Mouse (Mus musculus): ENCODE data around the gene Agap3. TPM values are rescaled to one million over a fixed set of nuclear protein-coding genes. Genes with fewer than 3 reads are reported as not detected.

Gene Agap3
- polyA plus RNA-seq, 1 experiment from 2014 or later: 45.1 TPM

DNA sequence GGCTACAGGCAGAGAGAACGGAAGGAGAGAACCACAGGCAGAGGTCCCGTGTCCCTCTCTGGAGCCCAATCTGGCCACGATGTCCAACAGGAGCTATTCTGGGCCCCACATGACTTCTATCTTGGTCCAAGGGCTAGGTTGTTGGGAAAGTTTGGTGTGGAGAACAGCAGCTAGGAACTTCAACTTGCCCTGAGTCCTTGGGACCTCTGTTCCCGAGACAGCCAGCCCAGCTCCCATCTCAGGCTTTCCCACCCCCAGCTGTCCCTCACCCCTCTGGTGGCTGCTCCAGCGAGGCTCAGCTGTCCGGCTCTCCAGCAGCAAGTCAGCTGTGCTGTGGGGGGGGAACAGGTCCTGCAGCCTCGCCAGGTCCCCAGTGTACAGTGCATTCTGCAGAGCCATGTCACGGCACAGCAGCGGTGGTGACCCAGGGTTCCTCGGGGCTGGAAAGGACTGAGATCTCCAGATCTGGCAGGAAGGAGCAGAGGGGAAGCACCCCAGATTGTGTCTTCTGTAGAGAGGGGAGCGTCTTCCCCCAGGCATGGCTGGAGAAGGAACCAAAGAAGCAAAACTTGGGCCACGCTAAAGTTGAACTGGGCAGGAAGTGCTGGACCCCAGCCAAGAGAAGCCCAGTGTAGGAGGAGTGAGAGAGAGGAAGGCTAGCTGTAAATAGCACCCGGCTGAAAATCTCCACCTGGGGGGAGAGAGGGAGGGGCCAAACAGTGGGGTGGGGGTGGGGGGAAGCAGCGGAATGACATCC is 88.6 kb downstream of the Agap3 start, which contains the start of gene Asb10:
Gene Asb10, minus strand, starts transcription at position 592 of the 757 bp plus-strand sequence.
- no peaks in the 10 kb centered on the region for H3K9me3 ChIP-seq (replicated peaks; ENCODE audit: control insufficient read depth, low read length)
- H3K4me1 ChIP-seq (ENCODE audit: control insufficient read depth, insufficient read depth, low read length): peaks cover 3% of the 10 kb centered on the region; the same call in 1 of the 2 replicates
- DNase-seq (ENCODE audit: low spot score): no peak
- no peak within 1 kb of the TSS for H3K27ac ChIP-seq (replicated peaks; ENCODE audit: low read depth, low read length)
- H3K4me3 ChIP-seq (ENCODE audit: low read depth, low read length): no peak within 1 kb of the TSS
- no peaks in the 10 kb centered on the region for H3K36me3 ChIP-seq (replicated peaks; ENCODE audit: control insufficient read depth, insufficient read depth, low read depth, low read length)
- peak within 1 kb of the TSS; percentile 14 for H3K4me2 ChIP-seq (ENCODE audit: low read depth, low read length)
- no peaks in the 10 kb centered on the region for H3K27me3 ChIP-seq (ENCODE audit: control insufficient read depth, insufficient read depth, low read length)
- H3K9ac ChIP-seq (replicated peaks; ENCODE audit: low read length): no peak within 1 kb of the TSS
- WGBS: 36% methylated on average over 14 of the region's 14 CpGs
- 0 out of 2 replicates have a peak, but pooled peaks have one; percentile 40 for ATAC-seq (replicated peaks; ENCODE audit: insufficient number of reproducible peaks, low FRiP score, low TSS enrichment, low read depth)

DNA sequence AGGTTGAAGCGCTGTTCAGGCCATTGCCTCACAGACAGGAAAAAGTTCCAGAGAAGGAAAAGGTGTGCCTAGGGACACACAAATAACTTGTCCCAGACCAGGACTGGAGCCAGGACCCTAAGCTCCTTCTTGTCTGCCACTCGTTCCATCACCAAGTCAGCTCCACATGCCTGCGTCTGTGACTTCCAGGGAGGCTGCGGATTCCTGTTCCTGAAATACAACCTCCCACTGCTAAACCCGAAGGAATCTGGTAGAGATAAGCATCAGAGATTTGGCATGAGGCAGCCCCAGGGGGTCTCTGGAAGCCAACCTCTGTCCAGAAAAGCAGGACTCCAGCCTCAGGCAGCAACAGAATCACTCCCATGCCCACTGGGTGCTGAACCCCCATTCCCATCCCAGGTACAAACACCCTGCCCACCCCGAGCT is 89.2 kb downstream of the Agap3 start:
- H3K4me2 ChIP-seq (ENCODE audit: low read depth, low read length): peak overlapping the region; percentile 4; the same call in 1 of the 2 replicates
- no peak overlapping the region for H3K27ac ChIP-seq (replicated peaks; ENCODE audit: low read depth, low read length)
- no peak overlapping the region for H3K4me3 ChIP-seq (ENCODE audit: low read depth, low read length)
- H3K9ac ChIP-seq (replicated peaks; ENCODE audit: low read length): no peak overlapping the region
- WGBS: 24% methylated on average over 6 of the region's 6 CpGs
- H3K36me3 ChIP-seq (replicated peaks; ENCODE audit: control insufficient read depth, insufficient read depth, low read depth, low read length): no peaks in the 10 kb centered on the region
- no peaks in the 10 kb centered on the region for H3K27me3 ChIP-seq (ENCODE audit: control insufficient read depth, insufficient read depth, low read length)
- H3K9me3 ChIP-seq (replicated peaks; ENCODE audit: control insufficient read depth, low read length): no peaks in the 10 kb centered on the region
- no peak for ATAC-seq (replicated peaks; ENCODE audit: insufficient number of reproducible peaks, low FRiP score, low TSS enrichment, low read depth)
- no peak for DNase-seq (ENCODE audit: low spot score)
- H3K4me1 ChIP-seq (ENCODE audit: control insufficient read depth, insufficient read depth, low read length): peaks cover 3% of the 10 kb centered on the region; the same call in 1 of the 2 replicates

DNA sequence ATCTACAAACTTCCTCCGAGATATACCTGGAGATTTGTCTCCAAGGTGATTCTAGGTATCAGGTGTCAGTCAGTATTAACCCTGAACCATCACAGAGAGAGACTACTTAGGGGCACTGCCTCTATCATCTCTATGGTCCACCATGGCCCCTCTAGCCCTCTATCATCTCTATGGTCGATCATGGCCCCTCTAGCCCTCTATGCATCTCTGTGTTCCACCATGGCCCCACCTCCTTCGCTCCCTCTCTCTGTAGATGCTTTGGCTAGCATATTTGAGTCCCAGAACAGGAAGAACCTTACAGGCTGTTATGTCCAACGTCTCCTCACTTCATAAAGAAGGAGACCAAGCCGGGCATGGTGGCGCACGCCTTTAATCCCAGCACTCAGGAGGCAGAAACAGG is 90.7 kb downstream of the Agap3 start:
- no peak for ATAC-seq (replicated peaks; ENCODE audit: insufficient number of reproducible peaks, low FRiP score, low TSS enrichment, low read depth)
- Histone ChIP-seq H3K4me2 (ENCODE audit: low read depth, low read length) (no peak overlapping the region), H3K9me3 (replicated peaks; ENCODE audit: control insufficient read depth, low read length) (no peaks in the 10 kb centered on the region), H3K36me3 (replicated peaks; ENCODE audit: control insufficient read depth, insufficient read depth, low read depth, low read length) (no peaks in the 10 kb centered on the region), H3K9ac (replicated peaks; ENCODE audit: low read length) (no peak overlapping the region), H3K4me1 (ENCODE audit: control insufficient read depth, insufficient read depth, low read length) (peaks cover 3% of the 10 kb centered on the region; the same call in 1 of the 2 replicates), H3K27ac (replicated peaks; ENCODE audit: low read depth, low read length) (no peak overlapping the region), H3K4me3 (ENCODE audit: low read depth, low read length) (no peak overlapping the region), H3K27me3 (ENCODE audit: control insufficient read depth, insufficient read depth, low read length) (no peaks in the 10 kb centered on the region)
- 82% methylated on average over 7 of the region's 7 CpGs for WGBS
- DNase-seq (ENCODE audit: low spot score): no peak

DNA sequence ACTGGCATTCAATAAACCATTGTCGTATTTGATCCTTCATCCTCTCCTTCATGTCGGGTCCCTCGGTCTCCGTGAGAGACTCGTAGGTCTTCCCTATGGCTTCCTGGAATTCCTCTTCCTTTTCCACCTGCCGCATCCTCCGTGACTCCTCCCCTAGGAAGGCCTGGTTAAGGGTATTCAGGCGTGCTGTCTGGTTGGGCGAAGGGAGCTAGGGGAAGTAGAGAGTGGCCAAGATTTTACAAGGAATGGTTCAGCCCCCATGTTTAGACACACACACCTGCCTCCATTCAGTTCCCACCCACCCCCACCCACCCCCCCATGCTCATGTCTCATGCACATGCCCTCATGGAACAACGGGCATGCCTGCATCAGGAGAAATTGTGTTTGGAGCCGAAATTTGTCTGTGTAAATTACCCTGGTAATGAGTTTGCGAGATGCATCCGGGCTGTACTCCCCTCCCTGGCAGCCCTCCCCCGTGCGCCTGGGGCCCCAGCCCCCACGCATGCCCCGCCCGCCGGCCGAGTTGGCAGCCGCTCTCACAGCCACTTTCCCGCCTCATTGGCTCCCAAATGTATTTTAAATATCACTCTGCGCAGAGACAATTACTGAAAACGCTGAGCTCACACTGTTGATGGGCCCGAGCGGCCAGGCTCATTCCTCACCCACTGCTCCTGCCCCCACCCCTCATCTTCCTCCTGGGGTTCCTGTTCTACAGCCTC is 98.8 kb downstream of the Agap3 start:
- Histone ChIP-seq H3K9me3 (replicated peaks; ENCODE audit: control insufficient read depth, low read length) (no peaks in the 10 kb centered on the region), H3K4me3 (ENCODE audit: low read depth, low read length) (no peak overlapping the region), H3K4me1 (ENCODE audit: control insufficient read depth, insufficient read depth, low read length) (no peaks in the 10 kb centered on the region), H3K9ac (replicated peaks; ENCODE audit: low read length) (no peak overlapping the region; the same call in none of the 2 replicates), H3K27ac (replicated peaks; ENCODE audit: low read depth, low read length) (no peak overlapping the region), H3K27me3 (ENCODE audit: control insufficient read depth, insufficient read depth, low read length) (no peaks in the 10 kb centered on the region), H3K4me2 (ENCODE audit: low read depth, low read length) (no peak overlapping the region), H3K36me3 (replicated peaks; ENCODE audit: control insufficient read depth, insufficient read depth, low read depth, low read length) (no peaks in the 10 kb centered on the region)
- ATAC-seq (replicated peaks; ENCODE audit: insufficient number of reproducible peaks, low FRiP score, low TSS enrichment, low read depth): peak; percentile 57; the same call in 1 of the 2 replicates
- WGBS: 32% methylated on average over 26 of the region's 26 CpGs
- DNase-seq (ENCODE audit: low spot score): peak; percentile 45

DNA sequence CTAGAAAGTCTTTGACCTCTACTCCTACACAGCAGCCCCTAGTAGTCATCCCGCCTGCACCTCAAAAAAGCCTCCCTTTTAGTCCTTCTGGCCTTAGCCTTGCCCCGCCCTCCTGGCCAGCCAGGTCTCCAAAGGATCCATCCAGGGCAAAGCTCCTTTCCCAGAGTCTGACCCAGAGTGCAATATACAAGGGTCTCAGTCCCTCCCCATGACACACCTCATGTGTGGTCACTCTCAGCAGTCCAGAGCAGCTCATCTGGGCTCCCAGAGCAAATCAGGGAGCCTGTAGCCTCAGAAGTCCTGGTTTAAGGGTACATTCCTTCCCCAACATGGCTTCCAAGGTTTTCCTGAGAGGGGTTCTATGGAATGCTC is 99.3 kb downstream of the Agap3 start:
- H3K4me3 ChIP-seq (ENCODE audit: low read depth, low read length): no peak overlapping the region
- no peak overlapping the region for H3K27ac ChIP-seq (replicated peaks; ENCODE audit: low read depth, low read length)
- no peaks in the 10 kb centered on the region for H3K27me3 ChIP-seq (ENCODE audit: control insufficient read depth, insufficient read depth, low read length)
- DNase-seq (ENCODE audit: low spot score) (no peak), ATAC-seq (replicated peaks; ENCODE audit: insufficient number of reproducible peaks, low FRiP score, low TSS enrichment, low read depth) (no peak)
- no peak overlapping the region; the same call in 1 of the 2 replicates for H3K9ac ChIP-seq (replicated peaks; ENCODE audit: low read length)
- H3K4me1 ChIP-seq (ENCODE audit: control insufficient read depth, insufficient read depth, low read length): no peaks in the 10 kb centered on the region
- no peak overlapping the region for H3K4me2 ChIP-seq (ENCODE audit: low read depth, low read length)
- H3K36me3 ChIP-seq (replicated peaks; ENCODE audit: control insufficient read depth, insufficient read depth, low read depth, low read length): no peaks in the 10 kb centered on the region
- WGBS: 53% methylated on average over 2 of the region's 2 CpGs
- no peaks in the 10 kb centered on the region for H3K9me3 ChIP-seq (replicated peaks; ENCODE audit: control insufficient read depth, low read length)

Other genes starting within 250 kb of the Agap3 start
- 3.7 and 4.2 TPM in 2 replicates for gene Kcnh2, start 100.6 kb upstream of the Agap3 start, polyA plus RNA-seq (2014; fragmentation: Nextera tagmentation; extraction: Ambion mirVana)
- gene Nos3, start 87.4 kb upstream of the Agap3 start, polyA plus RNA-seq (2014; fragmentation: Nextera tagmentation; extraction: Ambion mirVana): 3.2 and 4.2 TPM in 2 replicates
- 0.18 and 0.21 TPM in 2 replicates for gene Atg9b, start 60.0 kb upstream of the Agap3 start, polyA plus RNA-seq (2014; fragmentation: Nextera tagmentation; extraction: Ambion mirVana)
- 27.0 and 27.4 TPM in 2 replicates for gene Abcb8, start 58.5 kb upstream of the Agap3 start, polyA plus RNA-seq (2014; fragmentation: Nextera tagmentation; extraction: Ambion mirVana)
- gene Asic3, start 38.8 kb upstream of the Agap3 start, polyA plus RNA-seq (2014; fragmentation: Nextera tagmentation; extraction: Ambion mirVana): 0.42 and 0.45 TPM in 2 replicates
- 49.9 and 50.8 TPM in 2 replicates for gene Cdk5, start 28.6 kb upstream of the Agap3 start, polyA plus RNA-seq (2014; fragmentation: Nextera tagmentation; extraction: Ambion mirVana)
- 16.5 and 20.6 TPM in 2 replicates for gene Slc4a2, start 28.3 kb upstream of the Agap3 start, polyA plus RNA-seq (2014; fragmentation: Nextera tagmentation; extraction: Ambion mirVana)
- gene Fastk, start 6.9 kb upstream of the Agap3 start, polyA plus RNA-seq (2014; fragmentation: Nextera tagmentation; extraction: Ambion mirVana): 77.8 and 88.2 TPM in 2 replicates
- gene Tmub1, start 4.3 kb upstream of the Agap3 start, polyA plus RNA-seq (2014; fragmentation: Nextera tagmentation; extraction: Ambion mirVana): 20.2 and 24.7 TPM in 2 replicates
- gene Gbx1, start 75.0 kb downstream of the Agap3 start, polyA plus RNA-seq (2014; fragmentation: Nextera tagmentation; extraction: Ambion mirVana): 0.07 and 0.13 TPM in 2 replicates
- gene Asb10, start 88.8 kb downstream of the Agap3 start, polyA plus RNA-seq (2014; fragmentation: Nextera tagmentation; extraction: Ambion mirVana): 0.24 and 0.36 TPM in 2 replicates
- gene 4931409K22Rik, start 104.6 kb downstream of the Agap3 start, polyA plus RNA-seq (2014; fragmentation: Nextera tagmentation; extraction: Ambion mirVana): not detected in 2 replicates
- 148 and 159 TPM in 2 replicates for gene Abcf2, start 125.3 kb downstream of the Agap3 start, polyA plus RNA-seq (2014; fragmentation: Nextera tagmentation; extraction: Ambion mirVana)
- gene Chpf2, start 134.6 kb downstream of the Agap3 start, polyA plus RNA-seq (2014; fragmentation: Nextera tagmentation; extraction: Ambion mirVana): 6.4 and 7.1 TPM in 2 replicates
- 46.2 and 47.1 TPM in 2 replicates for gene Smarcd3, start 172.2 kb downstream of the Agap3 start, polyA plus RNA-seq (2014; fragmentation: Nextera tagmentation; extraction: Ambion mirVana)
- 37.3 and 38.6 TPM in 2 replicates for gene Nub1, start 233.4 kb downstream of the Agap3 start, polyA plus RNA-seq (2014; fragmentation: Nextera tagmentation; extraction: Ambion mirVana)